Mouse (Mus musculus) myocyte (in vitro differentiated cells): ENCODE data around the gene Oas1a.
"Not testable (repeated sequence)": the region's sequence is repeated elsewhere in the genome, so short reads cannot be mapped to it uniquely, and the experiment has no call there.

Experiments
- CEBPB ChIP-seq: IDR thresholded peaks from 2 replicates; pipeline ENCODE4 v1.6.1; 2011; ENCODE audit warnings: mild to moderate bottlenecking, moderate library complexity; ENCODE audit not compliant: poor library complexity, insufficient read depth, severe bottlenecking
- E2F4 ChIP-seq: IDR thresholded peaks from one replicate; pipeline ENCODE4 v1.6.1; 2011; ENCODE audit warnings: mild to moderate bottlenecking, control low read depth, moderate library complexity; ENCODE audit not compliant: insufficient read depth
- MAX ChIP-seq: IDR thresholded peaks from one replicate; pipeline ENCODE4 v1.6.1; 2011; ENCODE audit warnings: low read depth, mild to moderate bottlenecking, control low read depth
- MYOG ChIP-seq, 3 experiments: IDR thresholded peaks; one replicate each; pipeline ENCODE4 v1.6.1; 2011; ENCODE audit warnings: control low read depth in 2 of 3, low read depth in 2 of 3, mild to moderate bottlenecking in 2 of 3; ENCODE audit not compliant: insufficient read length in 2 of 3, control insufficient read depth in 1 of 3, insufficient read depth in 1 of 3
- POLR2A ChIP-seq: IDR thresholded peaks from one replicate; pipeline ENCODE4 v1.6.1; 2011; ENCODE audit warnings: low read depth, mild to moderate bottlenecking, control low read depth, moderate library complexity; ENCODE audit not compliant: insufficient read length
- POLR2AphosphoS2 ChIP-seq: IDR thresholded peaks from one replicate; pipeline ENCODE4 v1.6.1; 2011; ENCODE audit warnings: low read depth, control low read depth; ENCODE audit not compliant: insufficient read length
- REST ChIP-seq: IDR thresholded peaks from one replicate; pipeline ENCODE4 v1.6.1; 2011; ENCODE audit warnings: mild to moderate bottlenecking, control low read depth, moderate library complexity; ENCODE audit not compliant: insufficient read depth, insufficient read length
- SRF ChIP-seq: IDR thresholded peaks from one replicate; pipeline ENCODE4 v1.6.1; 2011; ENCODE audit warnings: low read depth; ENCODE audit not compliant: control insufficient read depth, insufficient read length
- TCF12 ChIP-seq: IDR thresholded peaks from one replicate; pipeline ENCODE4 v1.6.1; 2011; ENCODE audit warnings: mild to moderate bottlenecking, control low read depth; ENCODE audit not compliant: poor library complexity, insufficient read depth, severe bottlenecking
- USF1 ChIP-seq: IDR thresholded peaks from one replicate; pipeline ENCODE4 v1.6.1; 2011; ENCODE audit warnings: low read depth, mild to moderate bottlenecking, control low read depth, moderate library complexity

DNA sequence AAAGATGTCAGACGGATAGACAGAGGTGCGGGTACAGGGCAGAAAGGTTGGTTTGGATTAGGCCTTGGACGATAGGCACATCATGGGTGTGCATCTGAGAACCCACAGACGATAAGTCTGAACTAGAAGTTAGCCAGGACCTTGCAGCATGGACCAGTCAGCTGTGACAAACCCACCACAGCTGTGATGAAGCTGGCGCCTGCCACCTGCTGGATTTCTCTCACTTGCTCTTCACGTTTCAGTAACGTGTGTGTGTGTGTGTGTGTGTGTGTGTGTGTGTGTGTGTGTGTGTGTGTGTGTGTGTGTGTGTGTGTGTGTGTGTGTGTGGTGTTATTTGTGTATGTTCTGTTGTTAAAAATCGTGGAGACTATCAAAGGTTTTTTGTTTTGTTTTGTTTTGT lies 6.9 kb upstream of the Oas1a start, which contains the start of gene Oas1d:
- not testable (repeated sequence) for TF ChIP-seq POLR2A; TCF12; MYOG (IDR thresholded peaks at IDR 0.05; ENCODE audit: control insufficient read depth in 1 of 3, insufficient read depth in 1 of 3, insufficient read length in 2 of 3, low read depth in 2 of 3); E2F4; POLR2AphosphoS2; MAX; REST; USF1; SRF; CEBPB
